Mouse (Mus musculus) myocyte (in vitro differentiated cells): ENCODE data around the gene Kif5c. TPM values are rescaled to one million over a fixed set of nuclear protein-coding genes. Genes with fewer than 3 reads are reported as not detected.

ENCODE experiments used
- H3K27me3 ChIP-seq: one replicate; pipeline ENCODE4 v1.6.1; 2011; ENCODE audit not compliant: control insufficient read depth, insufficient read depth, insufficient read length
- H3K36me3 ChIP-seq: one replicate; pipeline ENCODE4 v1.6.1; 2011; ENCODE audit not compliant: control insufficient read depth, insufficient read depth
- H3K4me2 ChIP-seq: one replicate; pipeline ENCODE4 v1.6.1; 2011; ENCODE audit warnings: low read depth, control low read depth
- H3K4me3 ChIP-seq: one replicate; pipeline ENCODE4 v1.5.1; 2011; ENCODE audit warnings: mild to moderate bottlenecking, control low read depth, moderate library complexity
- H3K79me2 ChIP-seq: one replicate; pipeline ENCODE4 v1.6.1; 2011; ENCODE audit not compliant: control insufficient read depth, insufficient read depth
- H3ac ChIP-seq: one replicate; pipeline ENCODE4 v1.6.1; 2011; ENCODE audit not compliant: control insufficient read depth, insufficient read length
- CEBPB ChIP-seq: IDR thresholded peaks from 2 replicates; pipeline ENCODE4 v1.6.1; 2011; ENCODE audit warnings: mild to moderate bottlenecking, moderate library complexity; ENCODE audit not compliant: poor library complexity, insufficient read depth, severe bottlenecking
- E2F4 ChIP-seq: IDR thresholded peaks from one replicate; pipeline ENCODE4 v1.6.1; 2011; ENCODE audit warnings: mild to moderate bottlenecking, control low read depth, moderate library complexity; ENCODE audit not compliant: insufficient read depth
- MAX ChIP-seq: IDR thresholded peaks from one replicate; pipeline ENCODE4 v1.6.1; 2011; ENCODE audit warnings: low read depth, mild to moderate bottlenecking, control low read depth
- MYOD1 ChIP-seq, 3 experiments: IDR thresholded peaks; one replicate each; pipeline ENCODE4 v1.6.1; 2011; ENCODE audit warnings: control low read depth in 2 of 3, low read depth in 2 of 3, mild to moderate bottlenecking in 2 of 3, moderate library complexity in 1 of 3; ENCODE audit not compliant: insufficient read length in 2 of 3, control insufficient read depth in 1 of 3
- MYOG ChIP-seq, 3 experiments: IDR thresholded peaks; one replicate each; pipeline ENCODE4 v1.6.1; 2011; ENCODE audit warnings: control low read depth in 2 of 3, low read depth in 2 of 3, mild to moderate bottlenecking in 2 of 3; ENCODE audit not compliant: insufficient read length in 2 of 3, control insufficient read depth in 1 of 3, insufficient read depth in 1 of 3
- POLR2A ChIP-seq: IDR thresholded peaks from one replicate; pipeline ENCODE4 v1.6.1; 2011; ENCODE audit warnings: low read depth, mild to moderate bottlenecking, control low read depth, moderate library complexity; ENCODE audit not compliant: insufficient read length
- POLR2AphosphoS2 ChIP-seq: IDR thresholded peaks from one replicate; pipeline ENCODE4 v1.6.1; 2011; ENCODE audit warnings: low read depth, control low read depth; ENCODE audit not compliant: insufficient read length
- REST ChIP-seq: IDR thresholded peaks from one replicate; pipeline ENCODE4 v1.6.1; 2011; ENCODE audit warnings: mild to moderate bottlenecking, control low read depth, moderate library complexity; ENCODE audit not compliant: insufficient read depth, insufficient read length
- SRF ChIP-seq: IDR thresholded peaks from one replicate; pipeline ENCODE4 v1.6.1; 2011; ENCODE audit warnings: low read depth; ENCODE audit not compliant: control insufficient read depth, insufficient read length
- TCF12 ChIP-seq: IDR thresholded peaks from one replicate; pipeline ENCODE4 v1.6.1; 2011; ENCODE audit warnings: mild to moderate bottlenecking, control low read depth; ENCODE audit not compliant: poor library complexity, insufficient read depth, severe bottlenecking
- TCF3 ChIP-seq: IDR thresholded peaks from one replicate; pipeline ENCODE4 v1.6.1; 2011; ENCODE audit warnings: low read depth, control low read depth; ENCODE audit not compliant: insufficient read length
- USF1 ChIP-seq: IDR thresholded peaks from one replicate; pipeline ENCODE4 v1.6.1; 2011; ENCODE audit warnings: low read depth, mild to moderate bottlenecking, control low read depth, moderate library complexity
- polyA plus RNA-seq: library from polyadenylated mRNA; unstranded; fragments of >200 nt; fragmentation: generic; extraction: Trizol; gene quantifications from one replicate; pipeline ENCODE4 v1.2.1, GENCODE M21; 2012; ENCODE audit warnings: missing spikeins

The Kif5c gene
- polyA plus RNA-seq, 1 experiment: 6.2 TPM

- Histone ChIP-seq H3K79me2 (no peaks in the 10 kb centered on the region), H3K36me3 (no peaks in the 10 kb centered on the region), H3ac (no peak overlapping the region), H3K27me3 (no peaks in the 10 kb centered on the region), H3K4me3 (no peak overlapping the region), H3K4me2 (no peak overlapping the region)
- TF ChIP-seq MYOG (IDR thresholded peaks at IDR 0.05; ENCODE audit: control insufficient read depth in 1 of 3, insufficient read depth in 1 of 3, insufficient read length in 2 of 3, low read depth in 2 of 3): no peak
- TF ChIP-seq SRF: no peak
- no peak for TF ChIP-seq POLR2A
- no peak for TF ChIP-seq USF1
- TF ChIP-seq REST: no peak
- no peak for TF ChIP-seq CEBPB
- TF ChIP-seq TCF3: no peak
- TF ChIP-seq E2F4: no peak
- no peak for TF ChIP-seq MYOD1 (IDR thresholded peaks at IDR 0.05; ENCODE audit: control insufficient read depth in 1 of 3, insufficient read length in 2 of 3, low read depth in 2 of 3)
- TF ChIP-seq POLR2AphosphoS2: no peak
- no peak for TF ChIP-seq MAX
- TF ChIP-seq TCF12: no peak
Measured at GRCm38 (mm10) chr2:49774180-49774579, 155.1 kb downstream of the Kif5c start.

GRCm38 (mm10) chr2:49775187-49775586 lies 156.1 kb downstream of the Kif5c start:
- TF ChIP-seq SRF (no peak), MYOD1 (IDR thresholded peaks at IDR 0.05; ENCODE audit: control insufficient read depth in 1 of 3, insufficient read length in 2 of 3, low read depth in 2 of 3) (no peak), MYOG (IDR thresholded peaks at IDR 0.05; ENCODE audit: control insufficient read depth in 1 of 3, insufficient read depth in 1 of 3, insufficient read length in 2 of 3, low read depth in 2 of 3) (no peak), POLR2AphosphoS2 (no peak), POLR2A (no peak)
- Histone ChIP-seq H3K4me3 (no peak overlapping the region), H3K27me3 (no peaks in the 10 kb centered on the region), H3K79me2 (no peaks in the 10 kb centered on the region), H3ac (no peak overlapping the region), H3K36me3 (no peaks in the 10 kb centered on the region), H3K4me2 (no peak overlapping the region)

- no peak overlapping the region for H3K4me2 ChIP-seq
- no peaks in the 10 kb centered on the region for H3K27me3 ChIP-seq
- H3ac ChIP-seq: no peak overlapping the region
- TF ChIP-seq MAX (no peak), E2F4 (no peak), REST (no peak), MYOD1 (IDR thresholded peaks at IDR 0.05; ENCODE audit: control insufficient read depth in 1 of 3, insufficient read length in 2 of 3, low read depth in 2 of 3) (no peak), TCF3 (no peak)
- H3K4me3 ChIP-seq: no peak overlapping the region
- H3K36me3 ChIP-seq: no peaks in the 10 kb centered on the region
- no peaks in the 10 kb centered on the region for H3K79me2 ChIP-seq
Measured at GRCm38 (mm10) chr2:49775735-49776134, 156.6 kb downstream of the Kif5c start.

GRCm38 (mm10) chr2:49776407-49776806 lies 157.3 kb downstream of the Kif5c start:
- Histone ChIP-seq H3K36me3 (no peaks in the 10 kb centered on the region), H3K4me3 (no peak overlapping the region), H3K79me2 (no peaks in the 10 kb centered on the region), H3K27me3 (no peaks in the 10 kb centered on the region), H3ac (no peak overlapping the region), H3K4me2 (no peak overlapping the region)
- TF ChIP-seq E2F4 (no peak), POLR2A (no peak), MYOD1 (IDR thresholded peaks at IDR 0.05; ENCODE audit: control insufficient read depth in 1 of 3, insufficient read length in 2 of 3, low read depth in 2 of 3) (no peak), TCF3 (no peak), USF1 (no peak), SRF (no peak), REST (no peak), MAX (no peak)

GRCm38 (mm10) chr2:49787376-49788050 lies 168.4 kb downstream of the Kif5c start, which contains the start of gene Lypd6b:
Gene Lypd6b, plus strand, starts transcription at chr2:49787688.
- H3K79me2 ChIP-seq: no peaks in the 10 kb centered on the region
- no peak within 1 kb of the TSS for H3ac ChIP-seq
- H3K4me3 ChIP-seq: no peak within 1 kb of the TSS
- H3K27me3 ChIP-seq: no peaks in the 10 kb centered on the region
- TF ChIP-seq USF1 (no peak), TCF3 (no peak), TCF12 (no peak), MAX (no peak), POLR2AphosphoS2 (no peak), SRF (no peak), E2F4 (no peak), REST (no peak), CEBPB (no peak), MYOG (IDR thresholded peaks at IDR 0.05; ENCODE audit: control insufficient read depth in 1 of 3, insufficient read depth in 1 of 3, insufficient read length in 2 of 3, low read depth in 2 of 3) (no peak), MYOD1 (IDR thresholded peaks at IDR 0.05; ENCODE audit: control insufficient read depth in 1 of 3, insufficient read length in 2 of 3, low read depth in 2 of 3) (no peak), POLR2A (no peak)
- H3K36me3 ChIP-seq: no peaks in the 10 kb centered on the region
- no peak within 1 kb of the TSS for H3K4me2 ChIP-seq
